Mouse (Mus musculus) kidney, adult 8-10 months (tissue): ENCODE results near the gene Sap25.
"Not testable (repeated sequence)": the region's sequence is repeated elsewhere in the genome, so short reads cannot be mapped to it uniquely, and the experiment has no call there.

Experiments
- DNase-seq, 2 experiments: peaks; one replicate each; pipeline ENCODE4 v3.0.0; 2022

Sap25 gene

DNA sequence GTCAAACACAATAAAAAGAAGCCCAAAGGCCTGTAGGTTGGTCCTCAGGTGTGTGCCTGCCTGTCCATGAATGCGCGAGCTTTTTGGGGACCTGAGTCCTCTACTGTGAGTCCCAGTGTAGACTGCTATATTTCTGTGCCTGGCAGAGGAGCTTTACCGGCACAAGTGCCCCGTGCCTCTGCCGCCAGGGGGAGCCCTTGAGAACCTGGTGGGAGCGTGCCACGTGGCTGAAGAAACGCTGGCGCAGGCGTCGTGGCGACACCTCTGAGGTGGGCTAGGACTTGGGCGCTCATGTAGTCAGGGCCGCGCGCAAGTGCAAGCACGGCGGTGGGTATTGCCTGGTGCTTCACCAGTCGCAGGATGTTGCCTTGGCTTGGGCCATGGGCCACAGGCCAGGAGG is at the start of gene Sap25:
Gene Sap25 (plus strand): TSS at position 281 of the 400 bp plus-strand sequence.
- DNase-seq, result peak in 1 of 2 experiments; percentile 39

DNA sequence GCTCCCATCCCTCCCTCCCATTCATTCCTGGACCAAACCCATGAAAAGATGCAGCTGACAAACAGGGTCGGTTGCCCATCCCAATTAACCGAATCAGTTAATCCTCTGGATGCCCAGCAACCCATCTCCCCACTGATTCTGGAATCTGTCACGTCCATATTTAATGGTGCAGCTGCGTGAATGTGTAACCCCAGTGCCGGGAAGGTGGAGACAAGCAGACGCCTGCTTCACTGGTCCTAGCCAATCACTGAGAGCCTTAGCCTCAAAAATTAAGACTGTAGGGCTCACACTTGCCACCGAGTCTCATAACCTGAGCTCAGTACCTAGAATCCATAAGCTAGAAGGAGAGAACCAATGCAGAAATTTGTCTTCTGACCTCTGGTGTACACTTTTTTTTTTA is 45.2 kb upstream of the Sap25 start:
- DNase-seq, result no peak

DNA sequence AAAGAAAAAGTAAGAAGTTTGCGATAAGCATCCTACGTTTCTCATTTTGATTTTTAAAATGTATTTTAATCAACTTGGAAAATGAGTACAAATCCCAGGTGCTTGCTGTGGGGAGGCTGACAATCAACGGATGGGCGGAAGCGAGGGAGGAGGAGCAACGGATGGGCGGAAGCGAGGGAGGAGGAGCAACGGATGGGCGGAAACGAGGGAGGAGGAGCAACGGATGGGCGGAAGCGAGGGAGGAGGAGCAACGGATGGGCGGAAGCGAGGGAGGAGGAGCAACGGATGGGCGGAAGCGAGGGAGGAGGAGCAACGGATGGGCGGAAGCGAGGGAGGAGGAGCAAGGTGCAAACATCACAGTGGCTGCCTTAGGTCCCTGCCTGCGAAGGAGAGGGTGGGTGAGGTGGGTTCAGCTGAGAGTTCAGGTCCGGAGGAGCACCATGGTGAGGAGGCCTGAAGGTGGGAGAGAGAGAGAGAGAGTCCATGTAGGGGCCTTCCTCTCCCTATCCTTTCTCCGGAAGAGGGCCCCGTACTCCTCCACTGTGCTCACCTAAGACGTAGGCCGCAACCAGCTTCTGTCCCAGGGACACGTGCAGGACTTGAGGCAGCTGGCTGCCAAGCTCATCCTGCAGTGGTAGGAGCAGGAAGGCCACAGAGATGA is 44.4 kb upstream of the Sap25 start:
- DNase-seq, result no peak

DNA sequence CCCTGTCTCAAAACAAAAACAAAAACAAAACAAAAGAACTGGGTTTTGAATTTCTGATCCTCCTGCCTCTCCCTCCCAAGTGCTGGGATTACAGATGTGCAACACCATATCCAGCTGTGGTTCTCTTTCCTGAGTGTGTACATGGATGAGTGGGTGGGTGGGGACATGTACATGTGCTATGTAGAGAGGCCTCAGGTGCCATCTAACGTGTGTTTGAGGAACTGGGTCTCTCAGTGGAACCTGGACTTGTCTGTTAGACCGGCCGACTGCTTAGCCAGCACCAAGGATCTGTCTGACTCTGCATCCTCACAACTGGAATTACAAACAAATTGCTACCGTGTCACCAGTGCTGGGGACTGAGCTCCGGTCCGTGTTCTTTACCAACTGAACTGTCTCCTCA is 43.5 kb upstream of the Sap25 start:
- DNase-seq, result no peak

DNA sequence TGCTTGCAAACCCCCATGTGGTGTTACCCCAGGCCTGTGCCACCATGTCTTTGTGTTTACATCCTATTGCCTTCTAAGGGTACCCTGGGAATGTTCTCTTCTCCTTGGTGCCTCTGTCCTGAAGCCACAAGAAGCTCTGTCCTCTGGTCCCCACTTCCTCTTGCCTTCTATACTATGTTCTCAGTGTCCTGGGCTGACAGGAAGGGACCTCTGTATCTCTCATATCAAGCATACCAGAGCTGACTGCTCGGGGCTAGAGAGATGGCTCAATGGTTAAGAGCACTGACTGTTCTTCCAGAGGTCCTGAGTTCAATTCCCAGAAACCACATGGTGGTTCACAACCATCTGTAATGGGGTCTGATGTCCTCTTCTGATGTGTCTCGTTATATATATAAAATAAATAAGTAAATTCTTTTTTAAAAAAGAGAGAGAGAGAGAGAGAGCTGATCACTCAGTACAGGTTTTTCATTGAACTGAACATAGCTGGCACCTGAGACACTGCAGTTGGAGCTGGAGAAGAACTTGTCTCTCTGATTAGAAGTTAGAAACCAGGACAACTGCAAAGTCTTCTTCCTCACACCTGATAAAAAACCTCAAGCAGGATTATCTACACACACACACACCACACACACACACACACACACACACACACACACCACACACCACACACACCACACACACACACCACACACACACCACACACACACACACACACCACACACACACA is 42.9 kb upstream of the Sap25 start:
- DNase-seq, result no peak

DNA sequence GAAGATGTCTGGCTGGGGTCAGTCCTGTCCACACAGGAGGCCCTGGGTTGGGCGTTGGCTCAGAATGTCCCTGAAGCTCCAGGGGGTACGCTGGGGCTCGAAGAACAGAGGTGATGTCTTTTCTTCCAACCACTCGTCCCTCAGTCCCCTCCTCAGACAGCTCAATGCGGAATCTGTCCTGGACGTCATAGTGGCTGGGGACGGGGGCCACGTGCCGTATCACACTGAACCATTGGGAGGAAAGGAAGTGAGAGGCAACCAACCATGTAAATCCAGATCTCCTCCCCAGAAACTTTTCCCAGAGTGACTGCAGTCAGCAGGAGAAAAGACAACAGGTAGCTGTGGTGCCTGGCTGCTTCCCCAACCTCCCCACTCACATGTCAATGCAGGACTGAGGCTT is 41.5 kb upstream of the Sap25 start:
- DNase-seq, result no peak

DNA sequence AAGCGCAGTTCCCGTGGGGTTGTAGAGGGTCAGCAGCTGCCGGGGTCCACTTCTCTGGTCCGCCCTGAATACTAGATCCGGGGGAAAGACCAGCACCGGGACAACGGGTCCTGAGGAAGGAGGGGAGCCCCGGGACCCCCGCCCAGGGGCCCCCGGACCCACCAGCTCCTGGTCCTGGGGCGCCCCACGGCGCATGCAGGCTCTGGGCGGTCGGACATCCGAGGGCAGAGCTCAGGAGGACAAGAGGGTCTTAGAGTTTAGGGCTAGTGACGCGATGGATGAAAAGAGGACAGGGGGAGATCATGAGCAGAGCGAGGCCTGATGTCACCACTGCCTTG is 40.9 kb upstream of the Sap25 start:
- DNase-seq, result no peak

DNA sequence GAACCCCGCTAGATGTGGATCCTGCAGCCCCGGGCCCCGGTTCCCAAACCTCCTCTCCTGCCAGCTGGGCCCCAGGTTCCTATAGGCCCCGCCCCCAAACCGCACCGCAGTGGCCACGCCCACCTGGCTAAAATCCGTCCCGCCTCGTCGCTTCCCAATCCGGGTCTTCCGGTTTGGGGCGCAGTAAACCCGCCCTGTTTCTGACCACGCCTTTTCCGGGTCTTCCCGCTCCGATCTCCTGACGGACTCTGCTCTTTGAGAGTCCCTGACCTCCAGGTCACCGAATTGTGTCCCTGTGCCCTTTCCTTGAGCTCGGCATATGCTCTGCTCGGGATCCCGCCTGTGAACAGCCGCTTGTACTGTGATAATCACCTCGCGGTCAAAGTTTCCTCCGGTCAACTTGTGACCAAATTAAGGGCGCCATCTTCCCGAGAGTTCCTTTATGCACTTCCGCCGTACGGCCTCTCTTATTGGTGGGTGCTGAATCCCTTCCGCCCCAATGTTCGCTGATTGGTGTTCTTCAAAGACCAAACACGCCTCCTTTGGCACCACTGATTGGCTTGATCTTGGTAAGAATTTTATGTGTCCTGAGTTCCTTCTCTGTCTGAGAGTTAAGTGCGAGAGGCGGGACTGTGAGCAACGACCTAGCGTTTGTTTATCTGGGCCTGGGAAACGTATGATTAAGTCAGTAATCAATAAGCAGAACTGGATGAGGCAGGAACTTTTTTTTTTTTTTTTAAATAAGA is 40.3 kb upstream of the Sap25 start, which contains the start of gene Mospd3:
Gene Mospd3 (minus strand): TSS at position 440 of the 746 bp plus-strand sequence.
- DNase-seq, result peak; percentile 97 to 98

DNA sequence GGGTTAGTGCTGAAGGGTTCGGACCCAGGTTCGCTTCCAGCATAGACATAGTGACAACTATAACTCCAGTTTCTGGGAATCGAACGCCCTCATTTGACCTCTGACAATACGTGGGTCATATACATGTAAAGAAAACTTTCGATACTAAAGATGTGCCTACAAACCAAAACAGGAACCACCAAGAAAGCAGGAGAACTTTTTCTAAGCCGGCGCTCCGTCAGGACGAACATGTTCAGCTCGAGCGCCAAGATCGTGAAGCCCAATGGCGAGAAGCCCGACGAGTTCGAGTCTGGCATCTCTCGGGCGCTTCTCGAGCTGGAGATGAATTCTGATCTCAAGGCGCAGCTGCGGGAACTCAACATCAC is 39.8 kb upstream of the Sap25 start:
- no peak for DNase-seq

DNA sequence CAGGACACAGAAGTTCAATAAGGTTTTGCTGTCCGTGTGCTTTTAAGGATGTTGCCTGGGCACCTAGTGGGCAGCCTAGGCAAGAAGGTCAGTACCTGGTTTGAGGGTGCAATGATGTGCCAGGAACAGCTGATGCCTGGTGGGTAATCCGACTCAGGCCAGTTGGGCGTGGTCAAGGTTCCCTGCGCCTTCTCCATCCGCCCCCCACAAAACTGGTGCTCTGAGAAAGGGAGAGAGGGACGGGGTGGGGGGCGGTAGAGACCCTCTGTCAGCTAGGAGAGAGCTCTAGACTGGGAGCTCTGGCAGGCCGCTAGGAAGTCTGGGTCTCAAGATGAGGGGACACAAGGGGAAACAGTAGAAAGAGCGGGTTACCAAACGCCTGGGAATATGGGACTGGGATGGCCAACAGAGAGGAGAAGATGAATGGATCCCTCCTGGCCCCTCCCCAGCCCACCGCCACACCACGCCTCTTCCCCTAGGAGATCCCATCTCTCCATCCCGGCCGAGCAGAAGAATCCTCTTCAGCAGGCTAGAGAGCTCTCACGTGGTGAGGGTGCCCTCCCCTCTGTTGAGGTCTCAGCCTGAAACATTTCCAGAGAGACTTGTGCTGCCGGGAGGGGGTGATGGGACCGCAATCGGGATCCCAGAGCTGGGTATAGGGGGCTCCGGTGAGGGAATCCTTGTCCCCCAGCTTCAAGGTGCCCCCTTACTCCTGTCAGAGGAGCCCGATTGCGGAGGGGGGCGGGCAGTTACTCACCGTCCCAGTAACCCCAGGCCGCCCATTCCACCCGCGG is 33.1 kb upstream of the Sap25 start:
- DNase-seq, result no peak

DNA sequence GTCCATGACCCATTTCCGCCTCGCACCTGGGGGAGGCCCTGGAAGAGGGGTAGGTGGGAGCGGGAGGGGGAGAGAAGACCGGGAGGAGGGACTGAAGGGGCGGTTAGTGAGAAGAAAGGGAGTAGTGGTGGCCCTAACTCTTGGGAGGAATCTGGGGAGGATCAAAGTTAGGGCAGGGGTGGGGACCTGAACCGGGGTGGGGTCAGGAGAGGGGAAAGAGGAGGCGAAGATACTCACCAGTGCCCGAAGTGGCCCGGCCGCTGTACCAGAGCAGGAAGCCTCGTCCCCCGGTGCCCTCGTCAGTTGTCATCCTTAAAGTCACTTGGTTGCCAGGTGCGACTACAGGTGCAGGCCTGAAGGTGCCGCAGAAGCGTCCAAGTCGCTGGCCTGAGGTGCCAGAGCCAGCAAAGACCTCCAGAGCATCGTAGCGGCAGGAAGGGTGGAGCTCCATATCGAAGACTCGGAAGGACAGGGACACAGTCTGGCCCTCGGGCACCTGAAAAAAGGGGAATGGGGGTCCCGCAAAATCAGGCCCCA is 32.4 kb upstream of the Sap25 start:
- DNase-seq, result no peak

DNA sequence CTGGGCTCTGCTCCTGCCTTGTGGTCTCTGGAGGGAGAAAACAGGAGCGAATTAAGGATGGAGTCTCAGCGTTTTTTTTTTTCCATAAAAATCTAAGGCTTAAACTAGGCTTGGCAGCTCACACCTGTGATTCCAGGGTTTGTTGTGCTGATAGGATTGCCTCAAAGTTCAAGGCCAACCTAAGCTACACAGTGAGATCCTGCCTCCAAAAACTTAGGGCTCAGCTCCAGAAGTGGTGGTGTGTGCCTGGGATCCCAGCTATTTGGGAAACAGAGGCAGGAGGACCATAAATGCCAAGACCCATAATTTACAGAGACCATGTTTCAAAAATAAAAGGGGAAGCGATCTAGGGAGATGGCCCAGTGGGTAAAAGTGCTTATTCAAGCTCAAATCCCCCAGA is 31.8 kb upstream of the Sap25 start:
- DNase-seq, result no peak

DNA sequence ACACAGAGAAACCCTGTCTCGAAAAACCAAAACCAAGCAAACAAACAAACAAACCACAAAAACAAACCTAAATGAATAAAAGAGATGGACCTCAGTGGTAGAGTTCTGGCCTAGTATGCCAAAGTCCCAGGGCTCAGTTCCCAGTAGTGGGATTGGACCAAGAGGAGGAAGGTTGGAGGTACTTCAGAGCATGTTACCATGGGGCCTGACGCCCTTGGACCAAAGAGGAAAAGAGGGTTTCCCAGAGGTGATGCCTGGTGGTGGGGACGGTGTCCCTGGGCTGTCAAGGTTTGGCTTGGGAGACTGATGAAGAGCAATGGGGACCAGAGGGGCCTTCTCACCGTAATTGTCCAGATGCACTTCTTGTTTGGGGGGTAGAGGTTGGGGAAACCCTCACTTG is 31.1 kb upstream of the Sap25 start:
- DNase-seq, result no peak

DNA sequence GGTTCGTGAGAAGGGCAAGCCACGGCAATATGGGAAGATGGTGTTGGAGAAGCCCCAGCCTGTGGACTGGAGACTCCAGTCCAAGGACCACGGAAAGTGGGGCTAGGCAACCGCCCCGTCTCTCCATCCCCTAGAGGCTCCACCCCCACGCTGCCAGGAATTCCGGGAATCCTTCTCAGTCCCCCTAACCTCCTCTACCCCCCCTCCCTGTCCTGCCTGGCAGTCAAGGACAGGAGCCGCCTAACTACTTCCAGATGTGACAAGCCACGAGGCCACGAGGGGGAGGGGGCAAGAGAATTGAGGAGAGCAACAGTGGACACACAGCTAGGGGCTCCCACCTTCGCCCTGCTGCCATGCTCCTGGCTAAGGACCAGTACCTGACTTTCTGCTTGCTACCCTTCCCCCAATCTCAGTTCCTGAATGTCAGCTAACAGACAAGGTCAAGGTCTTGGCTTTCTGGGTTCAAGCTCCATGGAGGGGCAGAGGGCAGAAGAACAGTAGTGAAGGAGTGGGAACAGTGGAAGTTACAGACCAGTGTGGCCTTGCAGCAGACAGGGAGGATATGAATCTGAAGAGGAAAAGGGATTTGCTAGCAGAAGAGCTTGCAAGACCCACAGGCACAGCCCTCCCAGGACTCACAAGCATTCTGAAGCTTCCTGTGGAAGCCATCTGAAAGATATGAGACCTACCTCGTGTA is 30.4 kb upstream of the Sap25 start:
- DNase-seq, result peak; percentile 72 to 80

DNA sequence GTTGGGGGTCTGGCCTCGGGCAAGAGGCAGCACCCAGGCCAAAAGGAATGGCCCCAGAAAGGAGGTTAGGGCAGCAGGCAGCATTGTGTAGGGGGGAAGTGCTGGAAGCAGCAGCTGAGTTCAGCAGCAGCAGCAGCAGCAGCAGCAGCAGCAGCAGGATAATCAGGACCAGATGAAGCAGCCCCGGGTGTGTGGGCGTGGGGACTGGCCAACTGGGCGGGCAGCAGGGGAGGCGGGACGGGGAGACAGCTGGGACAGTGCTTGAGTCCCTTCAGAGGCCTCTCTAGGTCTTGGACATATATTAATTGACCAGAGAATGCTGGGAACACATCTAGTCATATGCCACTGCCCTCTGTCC is 29.9 kb upstream of the Sap25 start:
- peak; percentile 35 to 44 for DNase-seq

DNA sequence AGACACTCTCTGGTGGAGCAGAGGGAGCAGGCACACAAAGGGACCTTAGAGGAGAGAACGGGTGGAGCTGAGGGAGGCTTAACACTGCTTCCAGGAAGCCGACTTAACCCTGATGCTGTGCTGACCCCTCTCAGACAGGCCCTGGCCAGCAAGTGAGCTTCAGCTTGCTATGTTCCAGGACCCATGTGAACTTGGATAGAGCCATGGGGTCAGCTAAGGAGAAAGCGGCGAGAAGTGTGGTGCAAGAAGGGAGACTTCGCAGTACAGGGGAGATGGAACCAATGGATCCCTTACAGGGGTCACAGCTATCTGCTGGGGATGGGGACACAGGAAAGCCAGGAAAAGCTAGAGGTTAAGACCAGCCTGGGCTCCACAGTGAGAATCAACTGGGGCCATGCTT is 28.1 kb upstream of the Sap25 start:
- no peak for DNase-seq

DNA sequence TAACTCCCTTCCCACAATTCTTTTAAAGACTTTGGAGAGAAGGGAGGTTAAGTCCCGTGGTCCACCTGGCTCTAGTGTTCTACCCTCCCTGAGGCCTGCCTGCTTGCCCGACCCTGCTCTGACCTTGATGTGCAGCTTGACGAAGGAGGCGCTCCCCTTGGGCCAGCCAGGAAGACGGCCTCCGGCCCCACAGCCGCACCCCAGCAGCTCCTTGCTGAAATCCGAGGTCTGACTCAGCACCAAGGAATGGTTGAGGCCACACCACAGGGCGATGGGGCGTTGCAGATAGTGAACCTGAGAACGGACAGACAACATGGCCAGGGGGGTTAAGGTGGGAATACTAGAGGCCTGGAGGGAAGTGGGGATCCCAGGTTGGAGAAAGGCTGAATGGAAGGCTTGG is 27.6 kb upstream of the Sap25 start, which contains the start of gene Pcolce:
Gene Pcolce (minus strand): TSS at position 235 of the 400 bp plus-strand sequence.
- DNase-seq, result no peak

DNA sequence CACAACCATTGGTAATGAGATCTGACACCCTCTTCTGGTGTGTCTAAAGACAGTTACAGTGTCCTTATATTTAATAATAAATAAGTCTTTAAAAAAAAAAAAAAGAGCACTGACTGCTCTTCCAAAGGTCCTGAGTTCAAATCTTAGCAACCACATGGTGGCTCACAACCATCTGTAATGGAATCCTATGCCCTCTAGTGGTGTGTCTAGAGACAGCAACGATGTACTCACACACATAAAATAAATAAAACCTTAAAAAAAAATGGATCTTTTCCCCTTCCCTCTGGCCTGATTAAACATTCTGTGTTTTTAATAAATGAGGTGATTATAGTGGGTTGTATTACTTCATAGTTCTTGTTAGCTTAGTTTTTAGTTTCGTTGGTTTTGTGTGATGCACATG is 26.2 kb upstream of the Sap25 start:
- DNase-seq, result not testable (repeated sequence)

DNA sequence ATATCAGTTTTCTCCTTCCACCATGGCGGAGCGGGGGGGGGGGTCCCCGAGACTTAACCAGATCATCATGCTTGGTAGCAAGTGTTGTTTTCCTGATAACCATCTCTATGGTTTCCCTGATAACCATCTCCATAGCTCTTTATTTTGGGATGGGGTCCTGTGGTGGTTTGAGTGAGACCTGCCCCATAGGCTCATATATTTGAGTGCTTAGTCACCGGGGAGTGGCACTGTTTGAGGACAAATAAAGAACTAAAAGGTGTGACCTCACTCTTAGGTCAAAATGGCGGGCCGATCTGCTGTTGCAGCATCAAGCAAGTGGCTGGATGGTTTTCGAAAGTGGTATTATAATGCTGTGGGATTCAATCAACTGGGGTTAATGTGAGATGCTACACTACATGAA is 25.8 kb upstream of the Sap25 start:
- no peak for DNase-seq

DNA sequence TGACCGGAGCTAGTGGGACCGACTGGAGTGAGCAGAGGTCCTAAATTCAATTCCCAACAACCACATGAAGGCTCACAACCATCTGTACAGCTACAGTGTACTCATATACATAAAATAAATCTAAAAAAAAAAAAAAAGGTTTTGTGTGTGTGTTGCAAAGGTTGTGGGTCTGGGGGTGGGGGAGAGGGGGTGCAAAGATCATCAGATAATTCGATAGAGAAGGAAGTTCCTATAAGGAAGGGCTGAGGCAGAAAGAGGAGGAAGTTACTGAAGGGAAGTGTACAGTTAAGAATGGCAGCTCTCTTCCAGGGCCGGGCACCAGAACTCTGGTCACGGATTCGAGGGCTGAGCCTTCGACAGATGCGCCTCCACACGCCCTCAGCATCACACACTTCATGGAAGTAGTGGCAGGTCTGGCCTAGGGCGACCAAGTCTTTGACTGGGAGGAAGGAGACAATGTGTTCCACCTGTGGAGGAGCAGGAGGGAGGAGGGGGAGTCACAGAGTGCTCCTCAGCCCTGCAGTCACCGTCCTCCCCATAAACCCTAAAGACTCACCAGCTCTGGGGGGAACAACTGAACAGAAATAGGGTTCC is 17.1 kb upstream of the Sap25 start:
- no peak for DNase-seq

DNA sequence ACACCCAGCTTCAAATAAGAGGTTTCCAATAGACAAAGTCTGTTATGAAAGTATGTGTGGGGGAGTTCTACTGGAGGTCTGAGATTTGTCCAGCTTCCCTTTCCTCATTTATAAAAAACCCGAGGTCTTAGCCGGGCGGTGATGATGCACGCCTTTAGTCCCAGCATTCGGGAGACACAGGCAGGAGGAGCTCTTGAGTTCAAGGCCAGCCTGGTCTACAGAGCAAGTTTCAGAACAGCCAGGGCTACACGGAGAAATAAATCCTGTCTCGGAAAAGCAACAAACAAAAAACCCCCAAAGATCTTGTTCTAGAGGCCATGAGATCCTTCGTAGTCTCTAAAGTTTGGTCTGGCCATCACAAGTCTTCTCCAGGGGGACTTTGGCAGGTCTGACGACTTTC is 13.1 kb upstream of the Sap25 start:
- peak; percentile 32 to 36 for DNase-seq
